Mouse (Mus musculus): ENCODE results near the gene Fut7. TPM values are rescaled to one million over a fixed set of nuclear protein-coding genes. Genes with fewer than 3 reads are reported as not detected.

Fut7 gene
- total and polyA plus RNA-seq, 3 experiments, result 0.17 to 0.57 (median 0.17) TPM

GRCm38 (mm10) chr2:25394281-25395221 is 28.5 kb upstream of the Fut7 start (continued):
- no peak for TF ChIP-seq PAX5 (IDR thresholded peaks at IDR 0.05; ENCODE audit: low read length)

GRCm38 (mm10) chr2:25395721-25396596 is 27.1 kb upstream of the Fut7 start, which contains the start of gene Entpd2:
Gene Entpd2 (plus strand): TSS chr2:25395874.
- Histone ChIP-seq H3K79me2 (replicated peaks; ENCODE audit: control insufficient read depth, extremely low read depth, insufficient read depth, poor library complexity, severe bottlenecking) (no peaks in the 10 kb centered on the region), H3K27ac (ENCODE audit: insufficient read depth, low read depth) (no peak within 1 kb of the TSS), H3K4me1 (ENCODE audit: control insufficient read depth in 1 of 2, insufficient read depth in 2 of 2) (peaks cover 0 to 5% of the 10 kb centered on the region in 2 experiments; a peak in 2 of 4 replicates), H3K27me3 (replicated peaks) (peaks cover 85% of the 10 kb centered on the region), H3K36me3 (replicated peaks in 1 of 2; ENCODE audit: control insufficient read depth in 1 of 2, insufficient read depth in 1 of 2, low read length in 1 of 2) (no peaks in the 10 kb centered on the region), H3K4me2 (ENCODE audit: insufficient read depth, low read depth, poor library complexity, severe bottlenecking) (no peak within 1 kb of the TSS), H3K9ac (ENCODE audit: insufficient read depth, low read depth) (no peak within 1 kb of the TSS), H3K9me3 (replicated peaks; ENCODE audit: low read length) (no peaks in the 10 kb centered on the region), H3K4me3 (replicated peaks in 1 of 3; ENCODE audit: low read depth in 2 of 3, low read length in 2 of 3, poor library complexity in 1 of 3) (no peak within 1 kb of the TSS)
- dilution Hi-C loops (cut with MboI; ENCODE audit: extremely low pct_ligation_motif_present, extremely low pct_unique_long_range_greater_than_20kb, low sequenced_read_pairs), result no loop called here
- in situ Hi-C loops (cut with MboI; ENCODE audit: low pct_ligation_motif_present, low pct_unique_long_range_greater_than_20kb, low sequenced_read_pairs), result no loop called here
- TF ChIP-seq SIN3A (IDR thresholded peaks at IDR 0.05; ENCODE audit: low read length) (no peak), USF2 (conservative IDR thresholded peaks at IDR 0.05; ENCODE audit: low read depth, low read length) (no peak), NRF1 (IDR thresholded peaks at IDR 0.05; ENCODE audit: low read depth, low read length) (no peak), ELF1 (IDR thresholded peaks at IDR 0.05; ENCODE audit: low read depth, low read length) (no peak), GABPA (IDR thresholded peaks at IDR 0.05; ENCODE audit: insufficient replicate concordance, low read depth, low read length) (no peak), CTCF (conservative IDR thresholded peaks at IDR 0.05 in 1 of 2, IDR thresholded peaks at IDR 0.05 in 1 of 2; ENCODE audit: low read depth in 2 of 2, low read length in 2 of 2) (no peak), USF1 (IDR thresholded peaks at IDR 0.05; ENCODE audit: low read depth, low read length) (no peak), RAD21 (IDR thresholded peaks at IDR 0.05; ENCODE audit: low read depth, low read length) (no peak), HCFC1 (IDR thresholded peaks at IDR 0.05; ENCODE audit: low read depth, low read length) (no peak), MAX (IDR thresholded peaks at IDR 0.05; ENCODE audit: low read length) (no peak), BHLHE40 (IDR thresholded peaks at IDR 0.05; ENCODE audit: low read depth, low read length) (no peak), MAFK (IDR thresholded peaks at IDR 0.05; ENCODE audit: insufficient replicate concordance, low read length) (no peak), SMC3 (IDR thresholded peaks at IDR 0.05; ENCODE audit: low read depth, low read length) (no peak), ZC3H11A (IDR thresholded peaks at IDR 0.05; ENCODE audit: low read depth, low read length) (no peak), MEF2A (IDR thresholded peaks at IDR 0.05; ENCODE audit: borderline replicate concordance, low read depth, low read length) (no peak), E2F4 (IDR thresholded peaks at IDR 0.05; ENCODE audit: insufficient replicate concordance, low read depth, low read length) (no peak), UBTF (IDR thresholded peaks at IDR 0.05; ENCODE audit: low read depth, low read length) (no peak), EP300 (IDR thresholded peaks at IDR 0.05; ENCODE audit: low read length) (no peak), POLR2AphosphoS2 (IDR thresholded peaks at IDR 0.05; ENCODE audit: low read depth, low read length) (no peak)
- no peak for DNase-seq (ENCODE audit: extremely low read depth)

Measured in CH12.LX (cell line).